Mouse (Mus musculus) MEL (cell line): ENCODE data around the gene Aspg. TPM values are rescaled to one million over a fixed set of nuclear protein-coding genes. Genes with fewer than 3 reads are reported as not detected.
A peak's percentile ranks its signal among the peaks of the same experiment; 100 is the strongest.

ENCODE experiments used
- DNase-seq: peaks from one replicate; pipeline ENCODE4 v3.0.0; 2011; ENCODE audit warnings: low read depth, low spot score
- H3K27ac ChIP-seq: 2 replicates; pipeline ENCODE4 v1.5.1; 2012; ENCODE audit warnings: low read depth, mild to moderate bottlenecking, control low read depth, low read length, moderate library complexity; ENCODE audit not compliant: control insufficient read depth
- H3K27me3 ChIP-seq, 2 experiments: fragments of 150-350 bp in 1 of 2; sonication (generic) in 1 of 2; 2 replicates each; pipeline ENCODE4 v1.6.1; 2012; ENCODE audit warnings: low read length in 2 of 2, mild to moderate bottlenecking in 2 of 2, improper control_type of control experiment in 1 of 2, moderate library complexity in 1 of 2; ENCODE audit not compliant: insufficient read depth in 2 of 2, control insufficient read depth in 1 of 2
- H3K36me3 ChIP-seq, 2 experiments: 2 replicates each; pipeline ENCODE4 v1.6.1; 2012 to 2014; ENCODE audit warnings: low read length in 2 of 2, improper control_type of control experiment in 1 of 2, inconsistent platforms in 1 of 2, mild to moderate bottlenecking in 1 of 2; ENCODE audit not compliant: insufficient read depth in 2 of 2, control insufficient read depth in 1 of 2
- H3K4me1 ChIP-seq, 2 experiments: fragments of 150-350 bp in 1 of 2; sonication (generic) in 1 of 2; 2 replicates each; pipeline ENCODE4 v1.6.1; 2012; ENCODE audit warnings: low read length in 2 of 2, improper control_type of control experiment in 1 of 2, mild to moderate bottlenecking in 1 of 2; ENCODE audit not compliant: insufficient read depth in 2 of 2, control insufficient read depth in 1 of 2
- H3K4me3 ChIP-seq, 2 experiments: fragments of 150-350 bp in 1 of 2; sonication (generic) in 1 of 2; 2 replicates each; pipeline ENCODE4 v1.5.1; 2012; ENCODE audit warnings: low read depth in 2 of 2, low read length in 2 of 2, mild to moderate bottlenecking in 2 of 2, moderate library complexity in 2 of 2, control low read depth in 1 of 2, improper control_type of control experiment in 1 of 2; ENCODE audit not compliant: control insufficient read depth in 1 of 2, insufficient read depth in 1 of 2
- H3K79me2 ChIP-seq: 2 replicates; pipeline ENCODE4 v1.6.1; 2012; ENCODE audit warnings: mild to moderate bottlenecking, low read length, moderate library complexity; ENCODE audit not compliant: control insufficient read depth, poor library complexity, insufficient read depth
- H3K9ac ChIP-seq: 2 replicates; pipeline ENCODE4 v1.6.1; 2012; ENCODE audit warnings: low read depth, mild to moderate bottlenecking, control low read depth, low read length, moderate library complexity; ENCODE audit not compliant: control insufficient read depth, poor library complexity, severe bottlenecking
- H3K9me3 ChIP-seq: fragments of 150-350 bp; sonication (generic); replicated peaks from 2 replicates; pipeline ENCODE4 v1.6.1; 2012; ENCODE audit warnings: mild to moderate bottlenecking, low read length, improper control_type of control experiment, moderate library complexity; ENCODE audit not compliant: insufficient read depth
- BHLHE40 ChIP-seq: IDR thresholded peaks from 2 replicates; pipeline ENCODE4 v1.6.1; 2012; ENCODE audit warnings: low read depth, mild to moderate bottlenecking, inconsistent platforms, low read length, improper control_type of control experiment, borderline replicate concordance
- CHD2 ChIP-seq: IDR thresholded peaks from 2 replicates; pipeline ENCODE4 v1.6.1; 2011; ENCODE audit warnings: low read length, improper control_type of control experiment
- GATA1 ChIP-seq: IDR thresholded peaks from 2 replicates; pipeline ENCODE4 v1.6.1; 2011; ENCODE audit warnings: low read depth, low read length, improper control_type of control experiment
- HCFC1 ChIP-seq: IDR thresholded peaks from 2 replicates; pipeline ENCODE4 v1.6.1; 2012; ENCODE audit warnings: low read depth, mild to moderate bottlenecking, inconsistent platforms, low read length, improper control_type of control experiment, moderate library complexity
- KAT2A ChIP-seq: conservative IDR thresholded peaks from 2 replicates; pipeline ENCODE4 v1.6.1; 2012; ENCODE audit warnings: low read depth, low read length, improper control_type of control experiment, inconsistent platforms
- MAZ ChIP-seq: IDR thresholded peaks from 2 replicates; pipeline ENCODE4 v1.6.1; 2012; ENCODE audit warnings: low read depth, mild to moderate bottlenecking, inconsistent platforms, low read length, improper control_type of control experiment
- MEF2A ChIP-seq: IDR thresholded peaks from 2 replicates; pipeline ENCODE4 v1.6.1; 2014; ENCODE audit warnings: low read depth, mild to moderate bottlenecking, inconsistent platforms, low read length, improper control_type of control experiment; ENCODE audit not compliant: poor library complexity, insufficient replicate concordance, severe bottlenecking; ENCODE audit errors: extremely low read depth
- MXI1 ChIP-seq: IDR thresholded peaks from 2 replicates; pipeline ENCODE4 v1.6.1; 2011; ENCODE audit warnings: mild to moderate bottlenecking, low read depth, low read length, improper control_type of control experiment
- NELFE ChIP-seq: IDR thresholded peaks from 2 replicates; pipeline ENCODE4 v1.6.1; 2011; ENCODE audit warnings: low read depth, low read length, improper control_type of control experiment
- NRF1 ChIP-seq: IDR thresholded peaks from 2 replicates; pipeline ENCODE4 v1.6.1; 2014; ENCODE audit warnings: low read depth, mild to moderate bottlenecking, inconsistent platforms, low read length, improper control_type of control experiment, moderate library complexity; ENCODE audit not compliant: poor library complexity, insufficient read depth, severe bottlenecking
- POLR2AphosphoS5 ChIP-seq: IDR thresholded peaks from 2 replicates; pipeline ENCODE4 v1.6.1; 2012; ENCODE audit warnings: low read depth, borderline replicate concordance, mild to moderate bottlenecking, inconsistent platforms, low read length, moderate library complexity, mixed read lengths
- TBP ChIP-seq: IDR thresholded peaks from 2 replicates; pipeline ENCODE4 v1.8.0; 2011; ENCODE audit warnings: low read depth, low read length, improper control_type of control experiment
- TCF12 ChIP-seq: IDR thresholded peaks from 2 replicates; pipeline ENCODE4 v1.6.1; 2014; ENCODE audit warnings: low read depth, mild to moderate bottlenecking, inconsistent platforms, low read length, improper control_type of control experiment, moderate library complexity
- USF1 ChIP-seq: IDR thresholded peaks from 2 replicates; pipeline ENCODE4 v1.6.1; 2014; ENCODE audit warnings: low read depth, mild to moderate bottlenecking, inconsistent platforms, low read length, improper control_type of control experiment, moderate library complexity
- ZMIZ1 ChIP-seq: IDR thresholded peaks from 2 replicates; pipeline ENCODE4 v1.6.1; 2012; ENCODE audit warnings: low read depth, mild to moderate bottlenecking, inconsistent platforms, low read length, improper control_type of control experiment, moderate library complexity
- polyA plus RNA-seq, 2 experiments: library from polyadenylated mRNA; stranded (reverse) in 1 of 2; unstranded in 1 of 2; fragments of >175 nt in 1 of 2; fragments of >200 nt in 1 of 2; gene quantifications; 2 replicates each; pipeline versions ENCODE4 v1.2.1 to v1.2.4; 2012; ENCODE audit warnings: low replicate concordance in 2 of 2, low read depth in 1 of 2; ENCODE audit not compliant: insufficient read length in 2 of 2, insufficient read depth in 1 of 2, missing spikeins in 1 of 2
- total RNA-seq: library from RNA; depleted of rRNA; stranded (reverse); fragments of 300-350 nt; gene quantifications from 2 replicates; pipeline ENCODE4 v1.2.3, GENCODE M21; 2012

The Aspg gene
- total and polyA plus RNA-seq, 3 experiments = not detected

DNA sequence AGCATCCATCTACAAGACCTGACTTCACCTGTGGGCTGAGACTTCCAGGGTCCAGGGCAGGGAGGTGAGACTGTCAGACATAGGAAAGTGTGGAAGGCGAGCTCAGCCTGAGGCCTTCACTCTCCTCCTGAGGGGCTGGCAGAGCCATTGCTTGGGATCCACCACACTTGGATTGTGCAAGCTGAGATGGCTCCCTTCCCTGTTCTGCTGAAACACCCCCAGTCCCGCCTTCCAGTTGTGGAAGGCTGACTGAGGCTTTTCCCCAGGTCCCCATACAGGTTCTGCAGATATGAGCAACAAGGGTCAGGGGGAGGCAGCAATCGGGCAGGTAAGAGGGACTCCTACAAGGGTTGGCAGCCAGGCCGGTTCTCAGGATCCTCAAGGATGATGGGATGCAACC lies 22.0 kb downstream of the Aspg start:
- Histone ChIP-seq H3K4me3 (no peak overlapping the region), H3K9me3 (peaks cover 5% of the 10 kb centered on the region; the same call in 1 of the 2 replicates), H3K27ac (no peak overlapping the region), H3K27me3 (peaks cover 0 to 3% of the 10 kb centered on the region in 2 experiments; a peak in 1 of 4 replicates), H3K79me2 (no peaks in the 10 kb centered on the region), H3K4me1 (no peaks in the 10 kb centered on the region), H3K9ac (no peak overlapping the region), H3K36me3 (no peaks in the 10 kb centered on the region)
- no peak for DNase-seq
- TF ChIP-seq USF1 = no peak
- no peak for TF ChIP-seq BHLHE40
- TF ChIP-seq MEF2A = no peak
- TF ChIP-seq NRF1 = no peak
- TF ChIP-seq TCF12 = no peak
- no peak for TF ChIP-seq ZMIZ1
- no peak for TF ChIP-seq NELFE
- TF ChIP-seq TBP = no peak
- TF ChIP-seq POLR2AphosphoS5 = no peak
- TF ChIP-seq KAT2A = no peak

DNA sequence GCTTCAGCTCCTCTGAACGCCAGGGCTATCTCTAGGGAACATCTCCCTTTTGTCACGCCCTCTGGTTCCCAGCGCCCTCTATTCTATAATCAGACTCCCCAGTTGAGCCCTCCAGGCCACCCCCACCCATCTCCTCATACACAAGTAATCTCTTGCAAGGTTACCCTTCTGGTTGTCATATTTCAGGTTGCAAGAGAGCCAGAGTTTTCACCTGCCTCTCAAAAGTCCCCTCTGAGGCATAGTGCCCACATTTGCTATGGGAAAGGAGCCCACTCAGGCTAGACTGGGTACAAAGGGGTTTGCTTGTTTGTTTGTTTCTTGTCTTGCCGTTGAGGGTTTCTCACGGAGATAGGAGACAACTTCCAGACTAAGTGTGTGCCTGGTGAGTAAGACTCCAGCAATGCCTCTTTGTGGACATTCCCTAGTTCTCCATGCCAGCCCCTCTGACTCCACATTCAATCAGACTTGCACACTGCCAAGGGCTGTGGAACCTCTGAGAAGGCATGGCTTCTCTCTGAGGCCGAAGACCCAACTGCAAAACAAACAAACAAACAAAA lies 22.9 kb downstream of the Aspg start:
- peak; percentile 56 for DNase-seq
- Histone ChIP-seq H3K27me3 (peaks cover 0 to 3% of the 10 kb centered on the region in 2 experiments; a peak in 1 of 4 replicates), H3K9me3 (peaks cover 5% of the 10 kb centered on the region; the same call in 1 of the 2 replicates), H3K4me1 (no peaks in the 10 kb centered on the region), H3K9ac (no peak overlapping the region), H3K4me3 (peak overlapping the region; percentile 44 to 70; a peak in 3 of 4 replicates), H3K79me2 (no peaks in the 10 kb centered on the region), H3K27ac (no peak overlapping the region), H3K36me3 (no peaks in the 10 kb centered on the region)
- peak; percentile 50; the same call in 1 of the 2 replicates for TF ChIP-seq GATA1
- TF ChIP-seq HCFC1 = no peak
- TF ChIP-seq MAZ = 0 out of 2 replicates have a peak, but pooled peaks have one; percentile 25
- TF ChIP-seq MXI1 = 0 out of 2 replicates have a peak, but pooled peaks have one; percentile 2
- TF ChIP-seq CHD2 = no peak
